Mouse (Mus musculus) heart, adult 11 months (tissue): Measurements from ENCODE around the gene Clgn.

Source experiments
- DNase-seq: peaks from one replicate; pipeline ENCODE4 v3.0.0; 2022

Clgn gene

DNA sequence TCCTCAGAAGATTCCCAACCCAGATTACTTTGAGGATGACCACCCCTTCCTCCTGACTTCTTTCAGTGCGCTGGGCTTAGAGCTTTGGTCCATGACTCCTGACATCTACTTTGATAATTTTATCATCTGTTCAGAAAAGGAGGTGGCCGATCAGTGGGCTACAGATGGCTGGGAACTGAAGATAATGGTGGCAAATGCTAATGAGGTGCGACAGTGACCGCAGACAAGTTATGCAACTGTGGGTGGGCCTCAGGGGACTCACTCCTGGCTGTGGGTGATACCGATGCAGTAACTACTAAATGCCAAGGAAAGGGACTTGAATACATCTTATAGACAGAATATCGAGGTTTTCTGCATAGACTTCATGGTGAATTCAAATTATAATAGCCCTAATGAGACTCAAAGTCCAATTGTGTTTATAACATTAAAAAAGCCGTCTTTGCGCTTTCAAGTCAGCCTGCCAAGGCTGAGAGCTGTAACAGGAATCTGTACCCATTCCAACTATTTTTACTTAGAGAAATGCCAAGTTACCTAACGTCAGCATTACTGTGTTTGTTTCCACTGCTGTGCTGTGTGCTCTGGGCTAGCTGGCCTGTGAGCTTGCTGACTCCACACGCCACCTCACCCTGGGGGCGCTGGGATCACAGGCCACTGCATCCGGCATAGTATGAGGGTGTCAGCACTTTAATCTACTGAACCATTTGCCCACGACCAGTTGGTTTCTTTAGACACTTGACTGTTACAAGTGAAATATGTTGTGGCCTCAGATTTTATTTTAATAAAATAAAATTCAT is 33.6 kb downstream of the Clgn start:
- DNase-seq = peak; percentile 92

DNA sequence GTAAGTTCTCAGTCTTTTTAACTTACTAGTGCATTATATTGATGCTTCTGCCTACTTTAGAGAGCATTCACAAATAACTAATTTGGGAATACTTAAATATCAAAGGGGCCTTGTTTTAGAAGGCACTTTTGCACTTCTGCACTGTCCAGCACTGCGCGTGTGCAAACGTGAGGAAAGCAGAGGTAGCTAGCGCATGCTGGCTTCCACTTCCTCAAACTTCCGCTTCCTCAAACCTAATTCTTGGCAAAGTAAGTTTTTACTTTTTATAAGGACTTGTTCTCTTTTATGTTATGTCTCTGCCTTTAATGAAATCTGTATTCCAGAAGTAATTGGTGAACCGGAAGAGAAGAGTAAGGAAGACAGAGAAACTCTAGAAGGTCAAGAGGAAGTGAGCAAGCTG is 35.5 kb downstream of the Clgn start:
- DNase-seq = peak; percentile 31

DNA sequence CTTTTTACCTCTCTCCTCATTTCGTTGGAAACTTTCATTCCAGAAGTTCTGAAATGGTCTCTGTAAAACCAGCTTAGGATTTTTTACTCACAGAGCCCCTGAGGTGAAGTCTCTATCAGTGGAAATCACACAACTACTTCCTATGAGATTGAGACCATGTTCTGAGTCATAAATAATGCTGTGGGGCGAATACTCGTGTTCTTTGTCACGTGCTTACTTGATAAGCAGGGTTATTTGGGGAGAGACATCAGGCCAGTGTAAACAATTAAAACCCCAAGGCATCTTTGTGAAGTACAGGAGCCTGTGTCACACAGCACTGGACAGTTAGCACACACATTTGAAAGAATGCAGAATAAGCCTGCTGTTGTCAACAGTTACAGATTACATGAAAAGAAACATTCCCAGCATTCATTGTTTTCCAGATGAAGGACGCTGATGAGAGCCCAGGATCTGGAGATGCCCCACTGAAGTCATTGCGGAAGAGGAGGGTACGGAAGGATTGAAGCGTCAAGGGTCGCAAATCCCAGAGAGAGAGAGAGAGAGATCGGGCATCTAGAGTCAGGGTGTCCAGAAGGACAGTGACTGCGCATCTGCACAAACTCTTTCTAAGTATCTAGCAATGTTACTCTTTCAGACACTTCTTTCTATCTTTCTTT is 36.6 kb downstream of the Clgn start:
- DNase-seq = peak; percentile 52

DNA sequence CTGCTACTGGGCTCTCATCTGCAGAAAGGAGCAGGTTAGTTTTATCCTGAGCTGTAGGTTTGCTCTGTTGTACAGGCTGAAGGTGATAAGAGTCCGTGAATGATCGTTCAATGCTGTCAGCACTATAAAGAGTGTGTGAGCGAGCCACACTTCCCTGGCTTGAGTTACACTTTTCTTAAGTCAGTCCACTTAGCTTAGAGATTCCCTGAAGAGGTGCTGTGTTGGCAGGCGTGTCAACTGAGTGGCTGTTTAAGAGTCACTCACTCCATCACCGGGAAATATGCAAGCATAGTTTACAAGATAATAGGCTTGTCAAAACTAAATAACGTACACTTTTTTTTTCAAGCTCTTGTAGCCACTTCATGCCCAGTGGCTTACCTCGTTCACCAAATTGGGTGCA is 37.3 kb downstream of the Clgn start:
- peak; percentile 46 for DNase-seq

DNA sequence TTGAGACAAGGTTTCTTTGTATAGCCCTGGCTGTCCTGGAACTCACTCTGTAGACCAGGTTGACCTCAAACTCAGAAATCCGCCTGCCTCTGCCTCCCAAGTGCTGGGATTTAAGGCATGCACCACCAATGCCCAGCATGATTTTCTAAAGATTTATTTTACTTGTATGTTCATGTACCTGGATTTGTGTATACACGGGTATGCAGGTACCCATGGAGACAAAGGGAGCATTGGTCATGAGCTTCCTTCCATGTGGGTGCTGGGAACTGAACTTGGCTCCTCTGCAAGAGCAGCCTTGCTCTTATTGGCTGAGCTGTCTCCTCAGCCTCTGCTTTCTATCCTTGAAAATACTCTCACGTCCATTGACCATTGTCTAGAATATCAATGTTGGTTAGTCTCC is 39.0 kb downstream of the Clgn start:
- peak; percentile 74 for DNase-seq

DNA sequence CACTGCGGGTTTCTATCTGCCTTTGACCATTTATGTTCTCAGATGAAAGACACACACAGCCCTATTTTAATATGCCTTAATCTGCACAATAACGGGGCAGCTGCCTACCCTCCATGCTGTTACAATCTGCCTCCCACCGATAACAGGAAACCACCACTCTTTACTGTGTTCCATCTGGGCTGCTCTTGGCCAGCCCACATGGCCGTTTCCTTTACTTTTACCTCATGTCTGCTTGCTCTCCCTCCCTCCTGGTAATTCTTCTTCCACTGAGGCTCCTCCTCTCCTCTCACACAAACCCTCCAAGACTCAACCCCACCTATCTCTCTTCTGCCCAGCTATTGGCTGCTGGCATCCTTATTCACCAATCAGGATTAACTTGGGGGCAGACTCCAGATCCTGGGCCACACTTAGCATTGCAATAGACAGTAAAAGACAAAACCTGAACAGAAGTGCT is 39.4 kb downstream of the Clgn start:
- DNase-seq = peak; percentile 61

DNA sequence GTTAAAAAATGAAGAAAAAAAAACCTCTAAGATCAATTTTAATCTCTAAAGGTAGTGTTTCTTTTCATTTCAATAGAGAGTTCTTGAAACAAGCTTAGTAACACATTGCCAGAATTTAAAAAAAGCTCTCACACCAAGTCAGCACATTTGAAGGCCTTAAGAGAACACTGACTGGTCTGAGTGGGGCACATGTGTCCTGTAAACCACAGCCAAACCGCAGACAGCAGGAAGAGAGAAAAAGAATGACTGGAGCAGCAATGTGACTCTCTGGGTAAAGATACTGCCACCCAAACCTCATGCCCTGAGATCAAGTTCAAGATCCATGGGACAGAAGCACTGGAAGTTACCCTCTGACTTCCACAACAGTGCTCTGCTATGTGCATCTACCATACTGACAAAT is 47.4 kb downstream of the Clgn start:
- DNase-seq = peak; percentile 88

DNA sequence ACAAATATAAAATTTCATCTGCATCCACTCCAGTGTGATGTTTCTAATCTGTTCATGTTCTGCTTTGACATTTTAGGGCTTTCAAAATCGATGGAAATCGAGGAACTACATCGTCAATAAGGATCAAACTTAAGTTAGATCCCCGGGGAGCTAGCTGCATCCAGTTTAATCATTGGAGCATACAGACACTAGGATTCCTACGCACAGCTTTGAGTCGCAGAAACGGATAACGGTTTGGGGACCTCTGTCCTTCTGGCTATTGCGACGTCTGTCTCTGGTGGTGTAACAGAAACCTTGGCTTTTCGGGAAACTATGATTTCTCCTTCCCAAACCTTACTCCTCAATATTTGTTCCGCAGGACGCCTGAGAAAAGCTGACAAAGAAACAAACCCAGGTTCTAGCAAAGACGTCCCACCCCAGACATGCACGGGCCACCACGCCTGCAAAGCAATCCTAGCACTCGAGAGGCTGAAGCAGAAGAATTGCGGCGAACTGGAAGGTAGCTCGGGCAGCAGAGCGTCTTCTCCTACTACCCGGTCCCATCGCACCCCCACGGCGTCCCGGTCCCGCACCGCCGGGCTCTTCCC is 52.1 kb downstream of the Clgn start:
- no peak for DNase-seq

DNA sequence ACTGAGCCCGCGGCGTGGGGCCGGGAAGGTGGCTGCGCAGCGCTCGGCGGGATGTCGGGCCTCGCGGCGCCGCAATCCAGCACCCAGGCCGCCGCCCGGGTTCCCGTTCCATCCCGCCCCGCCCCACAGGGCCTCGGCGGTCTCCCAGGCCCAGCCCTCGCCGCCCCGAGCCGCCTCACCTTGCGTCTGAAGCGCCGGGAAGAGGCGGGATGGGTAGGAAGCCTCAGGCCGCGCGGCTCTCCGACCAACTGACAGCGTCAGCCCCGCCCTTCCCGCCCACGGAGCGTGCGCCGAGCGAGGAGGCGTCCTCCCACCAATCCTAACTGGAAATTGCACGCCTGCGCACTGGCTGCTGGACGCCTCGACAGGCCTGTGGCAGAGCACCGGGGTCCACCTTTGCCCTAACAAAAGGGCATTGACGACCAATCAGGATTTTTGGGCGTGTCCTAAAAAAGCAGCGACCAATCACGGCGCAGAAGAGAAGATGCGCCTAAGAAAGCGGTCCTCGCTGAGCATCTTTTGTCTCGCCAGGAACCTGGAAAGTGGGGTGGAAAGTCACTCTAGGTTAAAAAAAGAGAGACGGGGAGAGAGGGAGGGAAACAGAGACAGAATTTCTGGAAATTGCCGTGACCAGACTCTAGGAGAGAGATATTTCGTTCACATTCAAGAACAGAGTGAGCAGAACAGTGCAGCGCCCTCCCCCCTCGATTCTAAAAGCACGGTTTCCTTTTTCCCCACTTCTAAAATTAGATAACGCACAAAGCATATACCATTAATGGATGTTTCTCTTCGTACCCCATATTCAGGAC is 52.8 kb downstream of the Clgn start:
- peak; percentile 100 for DNase-seq

DNA sequence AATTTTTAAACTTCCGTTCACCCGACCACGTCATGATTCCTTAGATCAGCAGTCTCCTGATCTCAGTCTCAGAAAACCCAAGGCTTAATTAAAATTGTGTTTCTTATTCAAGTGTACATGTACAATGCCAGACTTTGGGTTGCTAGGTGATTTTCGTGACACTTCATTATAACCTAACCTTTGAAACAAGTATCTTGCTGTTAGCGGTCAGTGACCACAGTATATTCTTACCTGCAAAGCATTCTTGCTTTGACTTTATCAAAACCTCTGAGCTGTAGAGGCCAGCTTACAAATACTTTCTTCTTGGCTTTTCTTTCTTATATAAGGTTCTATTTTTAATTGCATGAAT is 53.4 kb downstream of the Clgn start:
- DNase-seq = peak; percentile 51

DNA sequence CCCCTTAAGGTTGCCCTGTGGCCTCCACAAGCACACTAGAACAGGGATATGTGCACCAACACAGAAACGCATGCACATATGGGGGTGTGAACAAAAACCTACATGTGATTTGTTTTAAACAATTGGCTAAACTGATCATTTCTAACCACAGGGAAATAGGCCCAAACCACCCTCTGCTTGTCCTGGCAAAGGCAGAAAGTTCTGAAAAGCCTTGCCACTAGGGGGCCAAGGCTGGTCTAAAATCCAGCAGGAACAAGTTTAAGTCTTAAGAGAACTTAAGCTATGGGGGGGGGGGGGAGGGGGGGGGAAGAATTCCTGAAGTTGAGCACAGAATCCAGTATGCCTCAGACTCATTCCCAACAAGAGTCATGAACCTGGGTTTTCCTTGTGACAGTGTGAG is 60.3 kb downstream of the Clgn start:
- DNase-seq = peak; percentile 74

DNA sequence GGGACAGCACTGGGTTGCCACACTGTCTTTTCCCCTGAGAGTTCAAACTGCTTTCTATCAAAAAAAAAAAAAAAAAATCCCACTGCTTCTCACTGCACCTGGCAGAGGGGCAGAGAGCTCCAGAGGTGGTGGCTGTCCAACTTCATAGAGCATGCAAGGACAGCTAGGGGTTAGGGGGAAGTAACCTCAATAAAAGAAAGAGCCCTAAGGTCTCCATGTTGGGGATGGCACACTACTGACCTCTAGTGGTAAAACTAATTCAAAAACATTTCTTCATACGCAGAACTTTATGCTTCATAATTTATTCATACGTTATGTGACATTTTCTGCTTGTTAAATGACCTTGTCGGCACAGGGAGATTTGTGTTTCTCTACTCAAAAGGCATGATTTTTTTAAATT is 61.4 kb downstream of the Clgn start:
- no peak for DNase-seq

DNA sequence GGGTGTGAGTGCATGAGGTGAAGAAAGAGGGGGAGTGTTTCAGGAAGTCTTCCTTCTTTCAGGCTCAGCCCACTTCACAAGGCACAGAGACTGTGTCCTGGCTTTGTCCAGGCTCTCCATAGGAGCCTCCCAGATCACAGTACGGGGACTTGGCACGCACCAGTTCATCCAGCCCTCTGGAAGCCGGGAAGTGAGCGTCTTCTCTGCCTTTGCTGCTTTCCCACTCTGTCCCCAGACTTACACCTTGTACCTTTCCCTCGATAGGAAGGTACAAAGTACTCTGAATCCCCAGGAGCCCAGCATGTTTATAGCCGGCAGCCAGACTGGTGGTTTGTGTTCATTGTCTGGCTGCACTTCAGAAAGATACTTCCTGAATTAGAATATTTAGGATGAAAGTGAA is 67.5 kb downstream of the Clgn start:
- no peak for DNase-seq

DNA sequence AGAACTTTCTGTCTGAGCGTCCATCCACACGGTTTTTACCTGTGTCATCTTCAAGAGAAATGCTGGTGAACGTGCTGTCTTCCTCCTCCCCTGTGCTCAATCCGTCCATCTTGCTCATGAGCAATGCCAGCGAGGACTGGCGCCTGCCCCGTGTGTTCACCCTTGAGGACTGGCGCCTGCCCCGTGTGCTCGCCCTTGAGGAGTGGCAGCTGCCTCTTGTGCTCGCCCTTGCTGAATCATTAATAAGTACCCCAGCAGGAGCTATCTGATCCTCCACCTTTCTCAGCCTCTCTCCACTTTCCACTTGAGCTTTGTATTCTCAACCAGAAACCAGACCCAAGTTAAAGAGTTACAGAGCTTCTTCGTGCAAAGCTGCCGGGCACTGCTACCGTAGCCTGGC is 68.6 kb downstream of the Clgn start, which contains the start of gene Scoc:
TSS of gene Scoc (minus strand) at position 170 of the 400 bp plus-strand sequence.
- DNase-seq = no peak

DNA sequence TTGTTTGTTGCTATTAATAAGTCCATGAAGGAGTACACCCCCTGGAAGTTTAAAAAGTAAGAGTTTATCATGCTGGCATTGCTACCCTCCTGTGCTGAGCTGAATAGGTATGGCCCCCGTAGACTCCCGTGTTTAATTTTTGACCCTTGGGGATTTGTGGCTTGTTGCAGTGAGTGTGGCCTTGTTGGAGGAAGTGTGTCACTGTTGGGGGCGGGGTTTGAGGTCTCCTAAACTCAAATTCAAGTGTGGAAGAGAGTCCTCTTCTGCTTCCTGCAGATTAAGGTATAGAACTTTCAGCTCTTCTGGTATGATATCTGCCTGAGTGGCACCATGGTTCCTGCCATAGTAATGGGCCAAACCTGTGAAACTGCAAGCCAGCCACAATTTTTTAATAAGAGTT is 69.9 kb downstream of the Clgn start:
- no peak for DNase-seq
